ENCODE assay signal across 31 mouse cellular contexts in the genomic region with DNA sequence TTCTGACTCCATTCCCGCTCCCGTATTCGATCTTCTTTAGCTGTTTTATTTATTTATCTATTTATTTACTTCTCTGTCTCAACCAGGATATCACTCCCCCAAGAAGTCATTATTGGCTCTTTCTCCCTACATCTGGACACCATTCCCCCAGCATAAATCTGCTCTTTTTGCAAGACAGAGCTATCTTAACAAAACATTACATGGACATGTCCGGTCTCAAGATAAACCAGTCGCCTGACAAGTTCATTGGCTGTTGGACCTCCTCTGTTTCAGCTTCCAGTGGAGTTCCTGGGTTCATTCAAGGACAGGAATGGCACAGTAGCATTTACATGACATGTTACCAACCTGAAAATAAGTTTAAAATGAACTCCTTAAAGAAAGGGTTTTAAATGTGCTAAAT. TPM values are rescaled to one million over a fixed set of nuclear protein-coding genes. Genes with fewer than 3 reads are reported as not detected.
DNase-seq lines count a peak whose midpoint lies in the region; ATAC-seq and TF ChIP-seq lines count a peak whose summit lies in the region.
"Had no signal": no experiment of that assay in that cellular context is flagged by ENCODE, and none has a peak within 500 bp of the region (broad histone marks: within the 10 kb centered on the region; RNA-seq: fewer than 3 reads in every experiment).

No protein-coding gene starts in this region.

- DNase-seq in adrenal gland, adult 2 months, result peak; percentile 2
- DNase-seq in adrenal gland, postnatal 25 days, result no peak
- no peak for DNase-seq in heart, postnatal 14 days
- DNase-seq in liver, adult 2 months (ENCODE audit: extremely low read depth, low read depth, low spot score), result peak; percentile 45
- DNase-seq in liver, result no peak
- no peak for DNase-seq in stomach, postnatal 0 days (ENCODE audit: low spot score)
- DNase-seq in right cerebral cortex, postnatal 10 days (ENCODE audit: low spot score in 2 of 2), result no peak
- DNase-seq: adrenal gland, postnatal 10 days; cerebellum, adult 11-12 months; cerebellum, adult 9-11 months; forebrain, postnatal 0 days; gastrocnemius, postnatal 10 days; layer of hippocampus, postnatal 36 days; left cerebral cortex, postnatal 4 days; lung, postnatal 14 days; midbrain, embryonic 14.5 days; retina, postnatal 1 day; right cerebral cortex, postnatal 25 days; spleen, adult 18-20 months; thymus, adult 18-20 months; thymus, postnatal 25 days had no signal

- 44% methylated on average over 5 of the region's 5 CpGs for WGBS in heart, embryonic 12.5 days
- WGBS in liver, adult 2 months, result 66% methylated on average over 5 of the region's 5 CpGs
- 50% methylated on average over 5 of the region's 5 CpGs for WGBS in stomach, postnatal 0 days

- no peak for TF ChIP-seq EP300 in stomach, postnatal 0 days (optimal IDR thresholded peaks at IDR 0.05)

- no peaks in the 10 kb centered on the region for H3K36me3 ChIP-seq in heart, embryonic 12.5 days
- H3K36me3 ChIP-seq in liver, adult 2 months (ENCODE audit: control insufficient read depth, insufficient read depth, low read length), result no peaks in the 10 kb centered on the region
- H3K36me3 ChIP-seq in stomach, postnatal 0 days (ENCODE audit: control insufficient read depth, insufficient read depth, low read length), result no peaks in the 10 kb centered on the region
- H3K36me3 ChIP-seq: embryonic facial prominence, embryonic 13.5 days; G1E; hindbrain, embryonic 12.5 days; intestine, embryonic 15.5 days; limb, embryonic 15.5 days; liver, embryonic 15.5 days had no signal

- no peak overlapping the region for H3K9ac ChIP-seq in heart, embryonic 12.5 days
- no peak overlapping the region for H3K9ac ChIP-seq in liver, adult 2 months (ENCODE audit: low read depth, low read length)
- no peak overlapping the region for H3K9ac ChIP-seq in stomach, postnatal 0 days (ENCODE audit: low read length)
- H3K9ac ChIP-seq: embryonic facial prominence, embryonic 13.5 days; forebrain, postnatal 0 days; hindbrain, embryonic 12.5 days; intestine, embryonic 15.5 days; limb, embryonic 15.5 days; liver, embryonic 15.5 days; lung, embryonic 14.5 days had no signal

- peaks cover 43% of the 10 kb centered on the region for H3K4me1 ChIP-seq in heart, embryonic 12.5 days (replicated peaks)
- peaks cover 6% of the 10 kb centered on the region; the same call in 1 of the 2 replicates for H3K4me1 ChIP-seq in liver, adult 2 months (ENCODE audit: control insufficient read depth, insufficient read depth, low read length)
- peaks cover 15% of the 10 kb centered on the region; the same call in 1 of the 2 replicates for H3K4me1 ChIP-seq in stomach, postnatal 0 days (replicated peaks; ENCODE audit: control insufficient read depth, insufficient read depth)

- no peak overlapping the region for H3K4me2 ChIP-seq in heart, embryonic 12.5 days
- no peak overlapping the region for H3K4me2 ChIP-seq in stomach, postnatal 0 days (replicated peaks; ENCODE audit: low read depth)
- H3K4me2 ChIP-seq: embryonic facial prominence, embryonic 13.5 days; hindbrain, embryonic 12.5 days; intestine, embryonic 15.5 days; limb, embryonic 15.5 days; liver, embryonic 15.5 days; lung, embryonic 14.5 days had no signal

- intact Hi-C loops in heart, postnatal 14 days (cut with DNase I), result no loop called here

- TF ChIP-seq POLR2A in liver, adult 2 months (IDR thresholded peaks at IDR 0.05; ENCODE audit: extremely low read depth, insufficient read depth, low read length), result no peak

- H3K4me3 ChIP-seq in heart, embryonic 12.5 days, result no peak overlapping the region
- H3K4me3 ChIP-seq in liver, adult 2 months (ENCODE audit: insufficient read depth, low read depth, low read length), result no peak overlapping the region
- H3K4me3 ChIP-seq in stomach, postnatal 0 days (ENCODE audit: low read depth, low read length), result no peak overlapping the region
- H3K4me3 ChIP-seq: embryonic facial prominence, embryonic 13.5 days; erythroblast, embryonic 14.5 days; hindbrain, embryonic 12.5 days; intestine, embryonic 15.5 days; limb, embryonic 15.5 days; liver, embryonic 15.5 days had no signal

- no peak for TF ChIP-seq CTCF in liver, adult 2 months (IDR thresholded peaks at IDR 0.05; ENCODE audit: low read depth, low read length)
- no peak for TF ChIP-seq CTCF in stomach, postnatal 0 days (IDR thresholded peaks at IDR 0.05; ENCODE audit: low read depth)

- H3K9me3 ChIP-seq in heart, embryonic 12.5 days (replicated peaks), result no peaks in the 10 kb centered on the region
- H3K9me3 ChIP-seq in stomach, postnatal 0 days (ENCODE audit: control insufficient read depth, low read length), result no peaks in the 10 kb centered on the region
- H3K9me3 ChIP-seq: embryonic facial prominence, embryonic 13.5 days; hindbrain, embryonic 12.5 days; intestine, embryonic 15.5 days; limb, embryonic 15.5 days; liver, embryonic 15.5 days had no signal

- H3K79me2 ChIP-seq in liver, adult 2 months (ENCODE audit: control insufficient read depth, insufficient read depth, low read length), result peaks cover 5% of the 10 kb centered on the region

- H3K27me3 ChIP-seq in heart, embryonic 12.5 days (replicated peaks), result peaks cover 47% of the 10 kb centered on the region
- H3K27me3 ChIP-seq in liver, adult 2 months (ENCODE audit: control insufficient read depth, insufficient read depth, low read length), result peaks cover 7% of the 10 kb centered on the region
- no peaks in the 10 kb centered on the region for H3K27me3 ChIP-seq in stomach, postnatal 0 days (ENCODE audit: control insufficient read depth, insufficient read depth, low read length)
- H3K27me3 ChIP-seq: intestine, embryonic 15.5 days; limb, embryonic 15.5 days had no signal

- no peak overlapping the region for H3K27ac ChIP-seq in heart, embryonic 12.5 days (ENCODE audit: poor library complexity, severe bottlenecking)
- H3K27ac ChIP-seq in liver, adult 2 months (replicated peaks; ENCODE audit: insufficient read depth, low read depth, low read length), result peak overlapping the region; percentile 48; the same call in 1 of the 2 replicates
- peak overlapping the region; percentile 76 for H3K27ac ChIP-seq in stomach, postnatal 0 days (replicated peaks)
- H3K27ac ChIP-seq: embryonic facial prominence, embryonic 13.5 days; hindbrain, embryonic 12.5 days; hindbrain, postnatal 0 days; intestine, embryonic 15.5 days; limb, embryonic 15.5 days; liver, embryonic 15.5 days had no signal

- peak; percentile 42; the same call in 1 of the 2 replicates for ATAC-seq in heart, embryonic 12.5 days (ENCODE audit: insufficient number of reproducible peaks, low FRiP score)
- ATAC-seq in stomach, postnatal 0 days (ENCODE audit: low FRiP score, low TSS enrichment), result no peak
- ATAC-seq: forebrain, postnatal 0 days; hindbrain, postnatal 0 days; intestine, embryonic 15.5 days had no signal

RNA-seq across cellular contexts. Expression of a gene that starts 4.9 kb away (rescaled TPM):
- total RNA-seq in adrenal gland, adult 2 months (2021), result 100 to 1,000 TPM; 651 to 852 TPM
- polyA plus RNA-seq in adrenal gland, adult 2 months (2012; rRNA removed), result 5,575 and 9,689 TPM in 2 replicates
- total RNA-seq in adrenal gland, postnatal 25 days (2021), result 782 and 885 TPM in 2 replicates
- polyA plus RNA-seq in heart, embryonic 12.5 days (2016; fragmentation: Nextera tagmentation; extraction: Ambion mirVana), result 38.3 and 39.9 TPM in 2 replicates
- 100 to 1,000 TPM; 437 to 440 TPM for total RNA-seq in heart, postnatal 14 days (2021)
- total RNA-seq in liver, adult 2 months (2014; rRNA removed), result 69.7 and 96.6 TPM in 2 replicates
- polyA plus RNA-seq in liver, adult 2 months (2012; rRNA removed), result 336 and 387 TPM in 2 replicates
- 421 and 437 TPM in 2 replicates for polyA plus RNA-seq in stomach, postnatal 0 days (2015; fragmentation: Nextera tagmentation; extraction: Ambion mirVana)
- total RNA-seq: G1E had no signal
- polyA plus RNA-seq: G1E had no signal

Comparison
In these comparisons a context has a peak if more than half of its experiments do, and no peak if none do; other contexts are left out.
1. DNase-seq: peak in adrenal gland, adult 2 months (single experiment) and liver, adult 2 months (single experiment); none in adrenal gland, postnatal 25 days (single experiment), heart, postnatal 14 days (0 of 2), liver (single experiment), stomach, postnatal 0 days (single experiment) and right cerebral cortex, postnatal 10 days (0 of 2).